15 mouse cellular contexts compared by ENCODE assay signal in genomic region chr2:11402218-11402848, GRCm38 (mm10).
DNase-seq lines count a peak whose midpoint lies in the region; ATAC-seq and TF ChIP-seq lines count a peak whose summit lies in the region.
"Had no signal": no experiment of that assay in that cellular context is flagged by ENCODE, and none has a peak within 500 bp of the region (broad histone marks: within the 10 kb centered on the region; RNA-seq: fewer than 3 reads in every experiment).

No protein-coding gene starts in this region.

- DNase-seq in liver, adult 2 months (ENCODE audit: extremely low read depth, low read depth, low spot score), result peak; percentile 78
- DNase-seq in lung, postnatal 25 days (ENCODE audit: low spot score), result peak; percentile 54
- no peak for DNase-seq in spleen, postnatal 36 days (ENCODE audit: low spot score in 2 of 2)
- DNase-seq in left cerebral cortex, postnatal 14 days (ENCODE audit: low spot score in 2 of 2), result no peak
- no peak for DNase-seq in thymus, postnatal 4 days
- DNase-seq: adrenal gland, adult 8-10 months; cerebellum, adult 11-12 months; gastrocnemius, adult 2 months; lung, embryonic 14.5 days had no signal

- no peaks in the 10 kb centered on the region for H3K36me3 ChIP-seq in liver, adult 2 months (ENCODE audit: control insufficient read depth, insufficient read depth, low read length)
- H3K36me3 ChIP-seq in liver, embryonic 12.5 days, result no peaks in the 10 kb centered on the region
- no peaks in the 10 kb centered on the region for H3K36me3 ChIP-seq in intestine, embryonic 16.5 days (ENCODE audit: control insufficient read depth, insufficient read depth, low read length)
- no peaks in the 10 kb centered on the region for H3K36me3 ChIP-seq in kidney, embryonic 15.5 days
- H3K36me3 ChIP-seq: embryonic facial prominence, embryonic 15.5 days; forebrain, embryonic 15.5 days; midbrain, embryonic 12.5 days had no signal

- H3K27me3 ChIP-seq in liver, adult 2 months (ENCODE audit: control insufficient read depth, insufficient read depth, low read length), result no peaks in the 10 kb centered on the region
- no peaks in the 10 kb centered on the region for H3K27me3 ChIP-seq in liver, embryonic 12.5 days (replicated peaks)
- H3K27me3 ChIP-seq in intestine, embryonic 16.5 days (replicated peaks; ENCODE audit: control insufficient read depth, insufficient read depth, low read length), result no peaks in the 10 kb centered on the region
- no peaks in the 10 kb centered on the region for H3K27me3 ChIP-seq in kidney, embryonic 15.5 days
- H3K27me3 ChIP-seq: embryonic facial prominence, embryonic 15.5 days; forebrain, embryonic 15.5 days; midbrain, embryonic 12.5 days had no signal

- H3K9me3 ChIP-seq in liver, embryonic 12.5 days (replicated peaks), result no peaks in the 10 kb centered on the region
- no peaks in the 10 kb centered on the region for H3K9me3 ChIP-seq in intestine, embryonic 16.5 days (ENCODE audit: control insufficient read depth, low read length)
- H3K9me3 ChIP-seq in kidney, embryonic 15.5 days (replicated peaks), result no peaks in the 10 kb centered on the region
- H3K9me3 ChIP-seq: embryonic facial prominence, embryonic 15.5 days; forebrain, embryonic 15.5 days; midbrain, embryonic 12.5 days had no signal

- ATAC-seq in liver, embryonic 12.5 days, result no peak
- peak; percentile 84 for ATAC-seq in intestine, embryonic 16.5 days
- ATAC-seq in kidney, embryonic 15.5 days (replicated peaks; ENCODE audit: low FRiP score), result 0 out of 2 replicates have a peak, but pooled peaks have one; percentile 52
- ATAC-seq: forebrain, embryonic 15.5 days had no signal

- no peak for TF ChIP-seq POLR2A in liver, adult 2 months (IDR thresholded peaks at IDR 0.05; ENCODE audit: extremely low read depth, insufficient read depth, low read length)

- TF ChIP-seq CTCF in liver, adult 2 months (IDR thresholded peaks at IDR 0.05; ENCODE audit: low read depth, low read length), result no peak

- H3K4me3 ChIP-seq in liver, adult 2 months (ENCODE audit: insufficient read depth, low read depth, low read length), result no peak overlapping the region
- no peak overlapping the region for H3K4me3 ChIP-seq in liver, embryonic 12.5 days
- H3K4me3 ChIP-seq in intestine, embryonic 16.5 days (ENCODE audit: low read length), result no peak overlapping the region
- H3K4me3 ChIP-seq in kidney, embryonic 15.5 days (replicated peaks), result no peak overlapping the region
- H3K4me3 ChIP-seq: embryonic facial prominence, embryonic 15.5 days; forebrain, embryonic 15.5 days; gastrocnemius, adult 2 months; midbrain, embryonic 12.5 days had no signal

- H3K9ac ChIP-seq in liver, adult 2 months (ENCODE audit: low read depth, low read length), result no peak overlapping the region
- H3K9ac ChIP-seq in liver, embryonic 12.5 days, result no peak overlapping the region
- 0 out of 2 replicates have a peak overlapping the region, but pooled peaks have one; percentile 10 for H3K9ac ChIP-seq in intestine, embryonic 16.5 days (ENCODE audit: low read depth, low read length)
- H3K9ac ChIP-seq in kidney, embryonic 15.5 days, result no peak overlapping the region
- H3K9ac ChIP-seq: embryonic facial prominence, embryonic 15.5 days; forebrain, embryonic 15.5 days; lung, embryonic 14.5 days; midbrain, embryonic 12.5 days had no signal

- peak overlapping the region; percentile 12; the same call in 1 of the 2 replicates for H3K27ac ChIP-seq in liver, adult 2 months (replicated peaks; ENCODE audit: insufficient read depth, low read depth, low read length)
- no peak overlapping the region for H3K27ac ChIP-seq in liver, embryonic 12.5 days
- H3K27ac ChIP-seq in intestine, embryonic 16.5 days (ENCODE audit: low read length), result peak overlapping the region; percentile 76
- peak overlapping the region; percentile 37; the same call in 1 of the 2 replicates for H3K27ac ChIP-seq in kidney, embryonic 15.5 days
- H3K27ac ChIP-seq: embryonic facial prominence, embryonic 15.5 days; forebrain, embryonic 15.5 days; gastrocnemius, adult 2 months; midbrain, embryonic 12.5 days had no signal

- H3K79me2 ChIP-seq in liver, adult 2 months (ENCODE audit: control insufficient read depth, insufficient read depth, low read length), result no peaks in the 10 kb centered on the region

- peaks cover 7% of the 10 kb centered on the region for H3K4me1 ChIP-seq in liver, adult 2 months (ENCODE audit: control insufficient read depth, insufficient read depth, low read length)
- H3K4me1 ChIP-seq in liver, embryonic 12.5 days, result no peaks in the 10 kb centered on the region
- peaks cover 8% of the 10 kb centered on the region for H3K4me1 ChIP-seq in intestine, embryonic 16.5 days (ENCODE audit: control insufficient read depth, insufficient read depth, low read length)
- H3K4me1 ChIP-seq in kidney, embryonic 15.5 days, result no peaks in the 10 kb centered on the region
- H3K4me1 ChIP-seq: embryonic facial prominence, embryonic 15.5 days; forebrain, embryonic 15.5 days; midbrain, embryonic 12.5 days had no signal

- 69% methylated on average over 10 of the region's 10 CpGs for WGBS in liver, adult 2 months
- 72% methylated on average over 10 of the region's 10 CpGs for WGBS in liver, embryonic 12.5 days (ENCODE audit: insufficient replicate concordance)
- WGBS in intestine, embryonic 16.5 days, result 65% methylated on average over 10 of the region's 10 CpGs
- WGBS in kidney, embryonic 15.5 days, result 56% methylated on average over 10 of the region's 10 CpGs

- H3K4me2 ChIP-seq in liver, embryonic 12.5 days, result no peak overlapping the region
- no peak overlapping the region for H3K4me2 ChIP-seq in intestine, embryonic 16.5 days (ENCODE audit: low read depth, low read length)
- H3K4me2 ChIP-seq in kidney, embryonic 15.5 days, result no peak overlapping the region
- H3K4me2 ChIP-seq: embryonic facial prominence, embryonic 15.5 days; forebrain, embryonic 15.5 days; lung, embryonic 14.5 days; midbrain, embryonic 12.5 days had no signal

- intact Hi-C loops in left cerebral cortex, postnatal 14 days (cut with DNase I), result no loop called here

Comparison
In these comparisons a context has a peak if more than half of its experiments do, and no peak if none do; other contexts are left out.
1. DNase-seq: peak in liver, adult 2 months (single experiment) and lung, postnatal 25 days (single experiment); none in spleen, postnatal 36 days (0 of 2), left cerebral cortex, postnatal 14 days (0 of 2) and thymus, postnatal 4 days (single experiment).